Mouse (Mus musculus) testis, postnatal 14 days (tissue): ENCODE results near the gene Imp3.
A peak's percentile ranks its signal among the peaks of the same experiment; 100 is the strongest.
"Not testable (repeated sequence)": the region's sequence is repeated elsewhere in the genome, so short reads cannot be mapped to it uniquely, and the experiment has no call there.

Experiments used
- DNase-seq: peaks from one replicate; pipeline ENCODE4 v3.0.0; 2021; ENCODE audit warnings: low spot score

The Imp3 gene

GRCm38 (mm10) chr9:56922746-56923145 is 14.5 kb upstream of the Imp3 start:
- DNase-seq = no peak

DNA sequence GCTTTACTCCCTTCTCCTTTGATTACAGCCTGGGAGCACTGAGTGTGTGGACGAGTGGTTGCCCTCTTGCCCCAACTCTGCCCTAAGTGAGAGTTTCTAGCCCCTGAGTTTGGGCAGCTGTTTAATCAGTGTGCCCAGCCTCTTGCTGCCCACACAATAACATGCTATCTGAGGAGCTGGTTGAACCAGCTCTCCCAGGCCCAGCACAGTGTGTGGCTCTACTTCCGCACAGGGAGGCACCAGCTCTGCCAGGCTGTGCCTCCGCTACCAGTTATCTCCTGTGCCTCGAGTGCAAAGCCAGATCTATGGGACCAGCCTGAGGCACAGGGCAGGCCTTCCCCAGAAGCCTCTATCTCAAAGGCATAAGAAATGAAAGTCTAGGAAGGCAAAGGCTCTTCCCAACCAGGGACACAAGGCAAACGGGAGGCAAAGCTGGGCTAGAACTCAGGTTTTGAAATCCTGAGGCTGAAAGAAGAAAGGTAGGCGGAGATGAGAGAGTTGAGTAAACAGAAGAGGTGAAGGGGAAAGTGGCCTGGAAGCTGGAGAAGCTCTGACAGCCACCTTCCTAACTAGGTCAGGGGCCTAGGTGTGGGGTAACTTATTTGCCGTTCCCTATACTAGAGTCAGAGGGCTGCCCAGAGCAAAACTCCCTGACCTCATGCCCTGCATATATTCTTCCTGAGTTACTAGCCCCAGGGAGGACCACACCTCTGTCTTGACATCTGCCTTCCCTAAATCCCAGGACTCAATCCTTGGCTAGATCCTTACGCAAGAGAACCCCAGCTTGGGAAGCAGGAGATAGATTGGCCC is 13.2 kb upstream of the Imp3 start:
- no peak for DNase-seq

GRCm38 (mm10) chr9:56924651-56925027 is 12.6 kb upstream of the Imp3 start:
- peak; percentile 88 for DNase-seq

DNA sequence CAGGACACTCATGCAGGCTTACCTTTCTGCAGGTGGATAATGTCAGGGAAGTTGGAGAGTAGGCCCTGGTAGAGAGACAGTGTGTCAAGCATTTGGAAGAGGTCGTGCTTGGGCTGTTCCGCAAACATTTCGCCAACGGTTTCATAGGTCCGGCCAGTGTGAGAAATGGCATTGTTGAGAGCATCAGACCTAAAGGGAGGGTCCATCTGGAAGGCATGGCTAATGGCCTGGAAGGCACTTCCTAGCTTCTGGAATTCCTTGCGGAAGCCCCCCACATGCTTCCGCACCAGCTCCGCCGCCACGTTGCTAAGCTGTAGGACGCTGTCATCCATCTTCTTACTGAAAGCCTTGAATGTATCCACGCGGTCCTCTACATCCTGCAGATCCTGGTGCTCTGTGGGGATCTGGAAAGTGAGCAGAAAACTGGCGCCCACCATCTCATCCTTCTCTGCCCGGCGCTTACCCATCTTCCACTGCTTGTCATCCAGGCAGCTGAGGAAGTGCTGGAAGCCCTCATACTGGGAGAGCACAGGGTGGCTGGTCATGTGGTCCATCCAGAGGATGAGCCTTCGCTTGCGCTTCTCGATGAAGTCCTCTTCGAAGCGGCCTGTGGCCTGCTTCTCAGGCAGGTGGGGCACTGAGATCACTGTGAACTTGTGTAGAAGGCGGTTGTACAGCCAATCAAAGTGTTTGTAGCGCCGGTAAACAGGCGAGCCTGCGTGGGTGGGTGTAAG is 11.8 kb upstream of the Imp3 start:
- DNase-seq = peak; percentile 61

DNA sequence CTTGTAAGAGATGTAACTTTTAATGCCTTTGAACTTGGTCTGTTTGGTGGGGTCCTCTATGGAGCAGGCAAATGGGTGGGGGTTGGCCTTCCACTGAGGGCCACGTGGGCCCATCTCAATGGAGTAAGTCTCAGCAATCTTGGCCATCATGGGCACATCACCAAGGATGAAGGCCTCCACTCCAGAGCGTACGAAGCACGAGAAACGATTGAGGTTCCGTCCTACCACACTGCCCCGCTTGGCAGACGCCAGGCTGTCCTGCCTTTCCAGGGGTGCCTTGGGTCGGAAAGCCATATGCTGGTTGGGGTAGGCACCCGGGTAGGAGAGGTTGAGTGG is 11.3 kb upstream of the Imp3 start:
- no peak for DNase-seq

DNA sequence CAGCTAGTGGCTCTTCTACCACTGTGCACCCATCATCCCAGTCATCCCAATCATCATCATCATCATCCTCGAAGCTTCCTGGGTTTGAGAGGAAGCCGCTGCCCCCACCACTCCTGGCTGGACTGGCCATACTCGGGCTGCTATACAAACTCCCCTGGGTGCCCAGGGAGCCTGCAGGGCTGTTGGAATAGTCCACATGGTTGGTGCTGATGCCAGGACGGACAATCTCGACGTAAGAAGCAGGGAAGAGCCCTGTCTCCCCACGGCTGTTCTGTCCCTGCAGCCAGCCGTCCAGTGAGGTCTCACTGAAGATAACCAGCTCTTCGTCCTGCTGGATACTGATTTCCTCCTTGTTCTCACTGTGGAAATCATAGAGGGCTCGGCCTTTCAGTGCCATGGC is 10.9 kb upstream of the Imp3 start:
- no peak for DNase-seq

DNA sequence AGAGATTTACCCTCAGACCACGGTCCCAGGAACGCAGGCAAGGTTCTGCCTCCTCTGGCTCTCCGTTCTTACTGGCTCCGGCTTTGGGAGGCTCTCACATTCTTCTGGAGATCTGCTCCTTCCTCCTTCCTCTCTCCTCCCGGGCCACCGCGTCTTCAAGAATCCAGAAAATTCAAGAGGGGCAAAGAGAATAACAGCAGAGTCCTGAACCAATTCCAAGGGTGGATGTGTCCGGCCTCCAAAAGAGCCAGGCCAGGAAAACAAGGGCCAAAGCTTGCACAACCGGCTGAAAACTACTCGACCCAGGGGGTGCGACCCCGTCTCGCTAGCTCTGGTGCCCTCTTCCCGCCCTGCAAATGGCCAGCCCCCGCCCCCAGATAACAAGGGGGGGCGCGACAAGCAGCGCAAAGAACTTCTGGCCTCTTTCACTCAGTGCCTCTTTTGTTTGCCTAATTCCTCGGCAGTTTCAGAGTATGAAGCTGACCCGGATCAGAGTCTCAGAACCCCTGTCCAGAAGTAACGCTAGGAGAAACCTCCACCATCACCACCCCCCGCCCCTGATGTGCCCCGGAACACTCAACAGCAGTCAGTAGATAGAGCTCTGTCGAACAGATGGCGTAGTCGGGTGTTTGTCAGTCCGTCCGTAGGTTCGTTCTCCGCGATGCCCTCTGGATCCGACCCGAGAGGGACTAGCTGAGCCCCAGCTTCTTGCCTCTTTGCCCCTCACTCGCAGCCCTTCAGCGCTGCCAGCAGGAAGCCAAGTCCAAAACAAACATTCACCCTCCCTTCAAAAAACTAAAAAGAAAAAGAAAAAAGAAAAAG is 9.9 kb upstream of the Imp3 start:
- DNase-seq = peak; percentile 30

DNA sequence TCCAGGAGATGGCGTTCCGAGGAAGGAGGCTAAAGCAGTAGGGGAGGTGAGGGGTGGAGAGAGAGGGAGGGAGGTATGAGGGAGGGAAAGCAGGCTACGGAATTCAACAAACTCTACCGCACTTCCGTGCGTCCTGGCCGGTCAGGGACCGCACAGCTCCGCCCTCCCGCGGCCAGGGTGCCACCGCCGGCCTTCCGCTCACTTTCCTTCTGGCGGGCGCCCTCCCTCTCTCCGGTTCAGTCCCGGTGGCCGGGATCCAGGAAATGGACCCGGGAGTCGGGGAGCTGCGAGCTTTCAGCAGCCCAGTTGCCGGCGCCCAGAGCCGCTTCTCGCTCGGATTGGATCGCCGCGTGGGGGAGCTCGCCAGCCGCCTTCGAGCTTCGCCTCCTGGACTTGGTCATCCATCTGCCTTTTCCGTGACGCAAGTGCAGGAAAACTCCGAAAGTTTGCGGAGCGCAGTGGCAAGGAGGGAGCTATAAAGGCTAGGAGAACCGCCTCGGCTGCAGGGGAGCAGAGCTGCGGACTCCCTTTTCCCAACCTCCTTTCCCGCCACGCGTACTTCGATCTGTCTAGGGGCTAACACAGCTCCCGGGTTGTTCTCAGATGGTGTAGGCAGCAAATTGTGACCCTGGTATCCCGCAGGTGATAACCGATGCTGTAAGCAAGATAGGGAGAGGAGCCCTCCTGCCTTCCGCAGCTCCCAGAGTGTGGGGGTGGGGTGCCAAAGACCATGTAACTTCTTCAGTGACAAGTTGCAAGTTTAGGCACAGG is 9.0 kb upstream of the Imp3 start, which contains the start of gene Snx33:
Snx33 (minus strand) TSS at position 331 of the 771 bp plus-strand sequence.
- DNase-seq = peak; percentile 86

DNA sequence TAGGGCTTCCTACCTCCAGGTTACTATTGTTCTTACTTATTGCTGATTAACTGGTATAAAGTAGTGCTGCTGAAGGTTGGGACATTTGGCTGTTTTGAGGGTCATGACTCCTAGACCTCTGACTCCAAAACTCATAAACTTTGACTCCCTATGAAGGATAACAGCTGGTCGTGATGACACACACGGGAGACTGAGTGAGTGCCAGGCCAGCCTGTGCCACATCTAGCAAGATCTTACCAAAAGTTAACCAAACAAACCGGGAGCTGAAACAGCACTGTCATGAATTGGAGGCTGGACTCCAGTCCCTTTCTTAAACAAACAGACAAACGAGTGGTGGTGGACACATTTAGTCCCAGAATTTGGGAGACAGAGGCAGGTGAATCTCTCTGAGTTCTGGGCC is 7.8 kb upstream of the Imp3 start:
- no peak for DNase-seq

DNA sequence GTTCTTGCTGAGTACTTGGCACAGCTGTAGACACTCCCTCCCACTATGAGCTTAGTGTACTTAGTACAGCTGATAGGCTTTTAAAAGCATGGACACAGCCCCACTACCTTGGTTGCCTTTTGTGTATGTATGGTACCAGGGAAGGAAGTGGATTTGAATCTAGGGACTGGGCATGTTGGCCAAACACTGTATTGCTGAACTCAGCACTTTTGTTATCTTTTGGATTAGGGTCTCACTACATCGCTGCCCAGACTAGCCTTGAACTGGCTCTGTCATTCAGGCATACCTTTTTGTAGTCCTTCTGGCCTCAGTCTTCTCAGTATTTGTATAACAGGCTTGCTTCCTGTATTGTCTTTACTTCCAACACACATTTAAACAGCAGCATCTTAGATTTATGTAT is 6.7 kb upstream of the Imp3 start:
- DNase-seq = no peak

GRCm38 (mm10) chr9:56936861-56937222 is 433 bp upstream of the Imp3 start:
- no peak for DNase-seq

DNA sequence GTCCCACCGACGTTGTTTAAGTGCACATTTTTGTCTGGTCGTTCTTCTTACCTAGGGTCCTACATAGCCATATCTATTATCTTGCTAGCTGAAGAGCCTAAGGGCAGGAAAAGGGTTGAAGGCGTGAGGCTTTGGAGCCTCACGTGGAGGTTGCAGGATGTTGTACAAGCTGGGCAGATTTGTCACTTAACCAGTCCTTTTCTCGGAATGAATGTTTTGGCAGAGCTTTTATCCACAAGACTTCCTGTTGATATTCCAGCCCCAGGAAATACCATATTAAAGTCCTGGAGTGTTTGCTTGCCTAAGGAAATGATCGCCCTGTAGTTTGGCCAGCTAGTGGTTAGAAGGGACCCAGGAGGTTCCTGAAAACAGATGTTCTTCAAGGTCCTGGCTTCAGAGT is 1.1 kb downstream of the Imp3 start:
- no peak for DNase-seq

GRCm38 (mm10) chr9:56947481-56947880 is 10.2 kb downstream of the Imp3 start:
- DNase-seq = not testable (repeated sequence)

GRCm38 (mm10) chr9:56948699-56949098 is 11.4 kb downstream of the Imp3 start:
- not testable (repeated sequence) for DNase-seq

DNA sequence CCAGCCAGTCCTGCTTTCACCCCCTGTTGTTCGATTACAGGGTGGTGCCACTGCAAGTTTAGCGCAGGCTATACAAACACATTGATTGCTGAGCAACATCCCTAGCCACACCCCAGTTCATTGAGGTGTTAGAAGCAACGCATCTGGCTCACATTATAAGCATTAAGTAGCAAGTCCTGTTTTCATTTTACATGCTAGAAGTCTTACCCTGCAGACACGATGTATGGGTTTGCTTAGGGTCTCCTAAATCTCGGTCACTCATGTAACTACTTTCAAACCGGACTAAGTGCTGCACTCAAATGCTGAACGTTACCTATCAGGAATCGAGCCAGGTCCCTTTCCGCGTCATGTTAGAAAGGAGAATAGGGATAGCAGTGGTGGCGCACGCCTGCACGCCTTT is 12.5 kb downstream of the Imp3 start:
- no peak for DNase-seq

- DNase-seq = peak; percentile 98
These were observed 13.4 kb downstream of the Imp3 start, which contains the start of gene Snupn for GRCm38 (mm10) chr9:56950414-56951400. TSS of gene Snupn (plus strand) at chr9:56950878.

GRCm38 (mm10) chr9:56953562-56953961 is 16.3 kb downstream of the Imp3 start:
- DNase-seq = no peak

DNA sequence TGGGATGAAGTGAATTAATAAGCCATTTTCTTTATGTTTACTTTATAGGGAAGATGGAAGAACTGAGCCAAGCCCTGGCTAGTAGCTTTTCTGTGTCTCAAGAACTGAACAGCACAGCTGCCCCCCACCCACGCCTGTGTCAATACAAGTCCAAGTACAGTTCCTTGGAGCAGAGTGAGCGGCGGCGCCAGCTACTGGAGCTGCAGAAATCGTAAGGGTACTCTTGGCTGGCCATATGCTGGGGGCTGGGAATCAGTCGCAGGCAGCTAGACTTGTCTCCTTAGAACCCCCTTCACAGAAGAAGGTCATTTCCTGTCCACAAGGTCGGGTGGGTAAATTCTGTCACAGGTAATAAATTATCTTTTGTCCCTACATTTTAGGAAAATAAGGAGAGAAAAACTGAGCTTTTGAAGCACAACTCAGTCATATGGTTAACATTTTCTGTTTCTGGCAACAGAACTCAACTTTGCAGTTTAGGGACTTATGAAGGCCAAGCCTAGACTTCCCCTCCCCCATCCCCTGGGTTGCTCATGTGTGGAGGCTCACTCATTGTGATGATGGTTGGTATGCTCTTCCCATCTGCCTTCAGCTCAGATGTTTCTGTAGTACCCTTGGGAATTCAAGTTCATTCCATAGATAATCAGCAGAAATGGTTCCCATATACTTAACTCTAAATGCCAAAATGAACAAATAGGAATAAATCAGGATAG is 19.8 kb downstream of the Imp3 start:
- DNase-seq = no peak

DNA sequence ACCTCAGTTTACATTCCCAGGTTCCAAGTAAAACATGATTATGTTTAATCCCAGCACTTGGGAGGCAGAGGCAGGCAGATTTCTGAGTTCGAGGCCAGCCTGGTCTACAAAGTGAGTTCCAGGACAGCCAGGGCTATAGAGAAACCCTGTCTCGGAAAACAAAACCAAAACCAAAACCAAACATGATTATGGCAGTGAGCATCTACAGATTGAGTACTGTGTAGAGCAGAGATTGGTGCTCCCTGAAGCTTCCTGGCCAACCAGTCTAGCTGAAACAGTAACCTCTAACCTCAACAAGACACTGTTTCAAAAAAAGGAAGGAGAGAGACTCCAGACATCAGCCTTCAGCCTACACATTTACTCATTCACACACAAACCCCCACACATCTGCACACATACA is 21.4 kb downstream of the Imp3 start:
- no peak for DNase-seq

DNA sequence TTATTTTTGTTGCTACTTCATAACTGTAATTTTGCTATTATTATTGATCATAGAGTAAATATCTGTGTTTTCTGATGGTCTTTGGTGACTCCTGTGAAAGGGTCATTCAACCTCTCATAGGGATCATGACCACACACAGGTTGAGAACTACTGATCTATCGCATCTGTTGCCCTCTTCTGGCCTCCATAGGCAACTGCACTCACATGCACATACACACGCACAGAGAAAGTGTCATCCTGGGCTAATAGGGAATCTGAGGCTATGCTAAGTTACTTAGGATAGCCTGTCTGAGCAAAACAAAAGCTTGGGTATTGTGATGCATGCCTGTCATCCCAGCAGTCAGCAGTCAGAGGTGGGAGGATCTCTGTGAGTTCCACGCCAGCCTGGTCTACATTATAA is 24.3 kb downstream of the Imp3 start:
- no peak for DNase-seq
